Mouse (Mus musculus): Measurements from ENCODE around the gene Gpsm3.

- TF ChIP-seq CTCF (conservative IDR thresholded peaks at IDR 0.05 in 1 of 2, IDR thresholded peaks at IDR 0.05 in 1 of 2; ENCODE audit: low read depth in 2 of 2, low read length in 2 of 2) (no peak), POLR2A (IDR thresholded peaks at IDR 0.05; ENCODE audit: low read depth, low read length) (no peak; the same call in 1 of the 2 replicates)
Measured at GRCm38 (mm10) chr17:34592581-34593549, 3.3 kb downstream of the Gpsm3 start.

All from CH12.LX (cell line).